Mouse (Mus musculus) thymus, postnatal 36 days (tissue): ENCODE results near the gene Upf3b.

Source experiments
- DNase-seq, 2 experiments: peaks; one replicate each; pipeline ENCODE4 v3.0.0; 2022; ENCODE audit warnings: mixed read lengths in 2 of 2

Gene Upf3b

GRCm38 (mm10) chrX:37076651-37077050, 33.5 kb downstream of the Upf3b start:
- DNase-seq: no peak

GRCm38 (mm10) chrX:37074262-37074892, 35.7 kb downstream of the Upf3b start:
- DNase-seq: peak; percentile 53 to 57

GRCm38 (mm10) chrX:37068766-37069165, 41.4 kb downstream of the Upf3b start:
- DNase-seq: no peak

- DNase-seq: no peak
Observed at GRCm38 (mm10) chrX:37067299-37067698, 42.8 kb downstream of the Upf3b start.

- no peak for DNase-seq
Observed at GRCm38 (mm10) chrX:37063902-37064301, 46.2 kb downstream of the Upf3b start.

- DNase-seq: no peak
Observed at GRCm38 (mm10) chrX:37048890-37049823, 61.0 kb downstream of the Upf3b start.

GRCm38 (mm10) chrX:37048066-37048889, 61.8 kb downstream of the Upf3b start, which contains the start of gene Sowahd:
Gene Sowahd, plus strand, starts transcription at chrX:37048845.
- no peak for DNase-seq

- peak; percentile 30 to 45 for DNase-seq
Observed at GRCm38 (mm10) chrX:37042726-37043125, 67.4 kb downstream of the Upf3b start.
